ENCODE assay signal across 10 mouse cellular contexts in the genomic region with DNA sequence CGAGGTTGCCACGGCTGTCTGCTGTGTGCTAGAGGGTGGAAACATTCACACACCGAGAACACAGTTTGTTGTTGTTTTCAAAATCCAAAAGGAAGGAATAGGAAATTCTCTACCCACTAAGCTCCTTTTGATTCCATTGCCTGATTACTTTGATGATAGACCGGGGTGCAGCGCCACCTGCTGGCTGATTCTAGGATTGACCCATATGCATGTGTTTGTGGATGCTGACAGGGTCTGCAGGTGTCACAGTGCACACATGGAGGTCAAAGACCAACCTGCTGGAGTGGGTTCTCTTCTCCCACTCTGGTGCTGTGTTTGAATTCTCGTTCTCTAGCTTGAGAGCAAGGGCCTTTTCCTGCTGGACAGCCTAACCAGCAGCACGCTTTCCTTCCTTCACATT. TPM values are rescaled to one million over a fixed set of nuclear protein-coding genes. Genes with fewer than 3 reads are reported as not detected.
DNase-seq lines count a peak whose midpoint lies in the region; ATAC-seq and TF ChIP-seq lines count a peak whose summit lies in the region.
"Had no signal": no experiment of that assay in that cellular context is flagged by ENCODE, and none has a peak within 500 bp of the region (broad histone marks: within the 10 kb centered on the region; RNA-seq: fewer than 3 reads in every experiment).

No protein-coding gene starts in this region.

- H3K4me1 ChIP-seq in kidney, embryonic 15.5 days = peaks cover 9% of the 10 kb centered on the region
- no peaks in the 10 kb centered on the region for H3K4me1 ChIP-seq in forebrain, postnatal 0 days (ENCODE audit: insufficient read depth)
- H3K4me1 ChIP-seq in testis, adult 2 months (ENCODE audit: control insufficient read depth, insufficient read depth, low read length) = peaks cover 4% of the 10 kb centered on the region; the same call in 1 of the 2 replicates

- peaks cover 7% of the 10 kb centered on the region; the same call in 1 of the 2 replicates for H3K27me3 ChIP-seq in kidney, embryonic 15.5 days
- H3K27me3 ChIP-seq in forebrain, postnatal 0 days (ENCODE audit: insufficient read depth, low read length) = no peaks in the 10 kb centered on the region
- H3K27me3 ChIP-seq in testis, adult 2 months (ENCODE audit: control insufficient read depth, insufficient read depth, low read length) = no peaks in the 10 kb centered on the region; the same call in 1 of the 2 replicates
- H3K27me3 ChIP-seq: stomach, embryonic 15.5 days had no signal

- TF ChIP-seq POLR2A in testis, adult 2 months (IDR thresholded peaks at IDR 0.05; ENCODE audit: control insufficient read depth, low read depth, low read length) = no peak

- no peak for ATAC-seq in kidney, embryonic 15.5 days (replicated peaks; ENCODE audit: low FRiP score)
- ATAC-seq in forebrain, postnatal 0 days = peak; percentile 43; the same call in 1 of the 2 replicates

- H3K4me2 ChIP-seq in kidney, embryonic 15.5 days = no peak overlapping the region
- H3K4me2 ChIP-seq in forebrain, postnatal 0 days (ENCODE audit: low read depth) = no peak overlapping the region
- H3K4me2 ChIP-seq: embryonic facial prominence, embryonic 13.5 days; stomach, embryonic 15.5 days had no signal

- intact Hi-C loops in left cerebral cortex, postnatal 25 days (cut with DNase I) = loop anchor here (5.0 kb wide), 2 partner anchors 117 to 312 kb away; no protein-coding TSS in a partner anchor

- no peak overlapping the region for H3K4me3 ChIP-seq in kidney, embryonic 15.5 days (replicated peaks)
- no peak overlapping the region for H3K4me3 ChIP-seq in forebrain, postnatal 0 days (ENCODE audit: low read depth, low read length)
- no peak overlapping the region for H3K4me3 ChIP-seq in testis, adult 2 months (ENCODE audit: control insufficient read depth, low read depth, low read length)
- H3K4me3 ChIP-seq: embryonic facial prominence, embryonic 13.5 days; stomach, embryonic 15.5 days had no signal

- TF ChIP-seq CTCF in forebrain, postnatal 0 days (IDR thresholded peaks at IDR 0.05; ENCODE audit: low read depth) = peak; percentile 99
- peak; percentile 83; the same call in 1 of the 2 replicates for TF ChIP-seq CTCF in testis, adult 2 months (IDR thresholded peaks at IDR 0.05; ENCODE audit: control insufficient read depth, insufficient read depth, insufficient replicate concordance, low read depth, low read length)

- no peak overlapping the region for H3K9ac ChIP-seq in kidney, embryonic 15.5 days
- H3K9ac ChIP-seq in forebrain, postnatal 0 days = no peak overlapping the region
- H3K9ac ChIP-seq: embryonic facial prominence, embryonic 13.5 days; stomach, embryonic 15.5 days had no signal

- no peak overlapping the region for H3K27ac ChIP-seq in kidney, embryonic 15.5 days
- no peak overlapping the region for H3K27ac ChIP-seq in forebrain, postnatal 0 days (ENCODE audit: low read depth, low read length)
- no peak overlapping the region for H3K27ac ChIP-seq in testis, adult 2 months (ENCODE audit: control insufficient read depth, insufficient read depth, low read depth, low read length)
- H3K27ac ChIP-seq: embryonic facial prominence, embryonic 13.5 days; stomach, embryonic 15.5 days had no signal

- no peaks in the 10 kb centered on the region for H3K9me3 ChIP-seq in kidney, embryonic 15.5 days (replicated peaks)
- H3K9me3 ChIP-seq in forebrain, postnatal 0 days (ENCODE audit: low read length) = no peaks in the 10 kb centered on the region
- H3K9me3 ChIP-seq: embryonic facial prominence, embryonic 13.5 days; stomach, embryonic 15.5 days had no signal

- 37% methylated on average over 7 of the region's 7 CpGs for WGBS in kidney, embryonic 15.5 days
- 27% methylated on average over 7 of the region's 7 CpGs for WGBS in forebrain, postnatal 0 days

- H3K36me3 ChIP-seq in kidney, embryonic 15.5 days = no peaks in the 10 kb centered on the region
- no peaks in the 10 kb centered on the region for H3K36me3 ChIP-seq in forebrain, postnatal 0 days (ENCODE audit: insufficient read depth)
- H3K36me3 ChIP-seq in testis, adult 2 months (ENCODE audit: control insufficient read depth, insufficient read depth, low read length) = no peaks in the 10 kb centered on the region
- H3K36me3 ChIP-seq: embryonic facial prominence, embryonic 13.5 days; stomach, embryonic 15.5 days had no signal

- peak; percentile 87 for DNase-seq in kidney, adult 18-20 months
- DNase-seq in cerebellum, adult 11 months = peak; percentile 72
- peak; percentile 91 for DNase-seq in forebrain, postnatal 0 days
- peak; percentile 54 for DNase-seq in hindlimb bud, embryonic 11.5 days (ENCODE audit: extremely low spot score, low read depth, low spot score)
- peak; percentile 82 to 88 for DNase-seq in left cerebral cortex, postnatal 25 days (ENCODE audit: low spot score in 2 of 2)
- peak; percentile 87 for DNase-seq in naive thymus-derived CD4-positive, alpha-beta T cell, adult 2 months (ENCODE audit: low read depth)

RNA-seq across cellular contexts. Expression of a gene that starts 3.9 kb away (rescaled TPM):
- 0.91 and 1.1 TPM in 2 replicates for polyA plus RNA-seq in kidney, embryonic 15.5 days (2015; fragmentation: Nextera tagmentation; extraction: Ambion mirVana)
- 3.9 and 5.4 TPM in 2 replicates for total RNA-seq in forebrain, postnatal 0 days (2014; rRNA removed)
- 8.7 and 11.8 TPM in 2 replicates for polyA plus RNA-seq in forebrain, postnatal 0 days (2015; fragmentation: Nextera tagmentation; extraction: Ambion mirVana)
- 1 to 10 TPM; 6.5 to 8.6 TPM for total RNA-seq in left cerebral cortex, postnatal 25 days (2021)
- 224 and 226 TPM in 2 replicates for polyA plus RNA-seq in testis, adult 2 months (2012; rRNA removed)

RNA-seq across cellular contexts. Expression of a gene that starts 12.6 kb away (rescaled TPM):
- 68.3 and 70.7 TPM in 2 replicates for polyA plus RNA-seq in kidney, embryonic 15.5 days (2015; fragmentation: Nextera tagmentation; extraction: Ambion mirVana)
- total RNA-seq in forebrain, postnatal 0 days (2014; rRNA removed) = 32.1 and 34.5 TPM in 2 replicates
- 25.7 and 32.2 TPM in 2 replicates for polyA plus RNA-seq in forebrain, postnatal 0 days (2015; fragmentation: Nextera tagmentation; extraction: Ambion mirVana)
- 10 to 100 TPM; 16.4 to 21.1 TPM for total RNA-seq in left cerebral cortex, postnatal 25 days (2021)
- polyA plus RNA-seq in testis, adult 2 months (2012; rRNA removed) = 19.0 and 20.6 TPM in 2 replicates

RNA-seq across cellular contexts. Expression of a gene that starts 48.0 kb away (rescaled TPM):
- 12.7 and 15.8 TPM in 2 replicates for polyA plus RNA-seq in kidney, embryonic 15.5 days (2015; fragmentation: Nextera tagmentation; extraction: Ambion mirVana)
- 61.9 and 78.1 TPM in 2 replicates for total RNA-seq in forebrain, postnatal 0 days (2014; rRNA removed)
- polyA plus RNA-seq in forebrain, postnatal 0 days (2015; fragmentation: Nextera tagmentation; extraction: Ambion mirVana) = 37.6 and 46.3 TPM in 2 replicates
- total RNA-seq in left cerebral cortex, postnatal 25 days (2021) = 10 to 100 TPM; 31.7 to 32.9 TPM
- 0.30 and 0.37 TPM in 2 replicates for polyA plus RNA-seq in testis, adult 2 months (2012; rRNA removed)

Comparison
In these comparisons a context has a peak if more than half of its experiments do, and no peak if none do; other contexts are left out.
1. RNA of a gene that starts 3.9 kb away (polyA plus RNA-seq): 224 to 226 TPM in testis, adult 2 months; 8.7 to 11.8 TPM in forebrain, postnatal 0 days and 0.91 to 1.1 TPM in kidney, embryonic 15.5 days; every median in the first group is over 10 times any median in the second.
2. RNA of a gene that starts 48.0 kb away (polyA plus RNA-seq): 37.6 to 46.3 TPM in forebrain, postnatal 0 days and 12.7 to 15.8 TPM in kidney, embryonic 15.5 days; 0.30 to 0.37 TPM in testis, adult 2 months; every median in the first group is over 10 times any median in the second.
3. Peak in every context shown above with its lines, with median percentiles within 50 percentile points of each other: DNase-seq.